Mouse (Mus musculus) CH12.LX (cell line): Measurements from ENCODE around the gene Tmem63c.

Source experiments
- EP300 ChIP-seq: IDR thresholded peaks from 2 replicates; pipeline ENCODE4 v1.6.1; 2011; ENCODE audit warnings: low read length, improper control_type of control experiment
- MAX ChIP-seq: IDR thresholded peaks from 2 replicates; pipeline ENCODE4 v1.6.1; 2011; ENCODE audit warnings: low read length, improper control_type of control experiment
- NRF1 ChIP-seq: IDR thresholded peaks from 2 replicates; pipeline ENCODE4 v1.6.1; 2014; ENCODE audit warnings: low read depth, mild to moderate bottlenecking, inconsistent platforms, low read length, improper control_type of control experiment, moderate library complexity
- POLR2A ChIP-seq: IDR thresholded peaks from 2 replicates; pipeline ENCODE4 v1.6.1; 2011; ENCODE audit warnings: low read depth, mild to moderate bottlenecking, improper control_type of control experiment, low read length
- TBP ChIP-seq: conservative IDR thresholded peaks from 2 replicates; pipeline ENCODE4 v1.6.1; 2011; ENCODE audit warnings: low read depth, low read length, improper control_type of control experiment

GRCm38 (mm10) chr12:86973216-86973615 is 47.9 kb upstream of the Tmem63c start:
- TF ChIP-seq NRF1 = no peak
- TF ChIP-seq MAX = no peak
- no peak for TF ChIP-seq EP300
- TF ChIP-seq POLR2A = no peak
- TF ChIP-seq TBP = no peak
